Mouse (Mus musculus) MEL (cell line): Measurements from ENCODE around the gene Rasgef1b. TPM values are rescaled to one million over a fixed set of nuclear protein-coding genes. Genes with fewer than 3 reads are reported as not detected.

Experiments
- DNase-seq: peaks from one replicate; pipeline ENCODE4 v3.0.0; 2011; ENCODE audit warnings: low read depth, low spot score
- H3K27ac ChIP-seq: 2 replicates; pipeline ENCODE4 v1.5.1; 2012; ENCODE audit warnings: low read depth, mild to moderate bottlenecking, control low read depth, low read length, moderate library complexity; ENCODE audit not compliant: control insufficient read depth
- H3K27me3 ChIP-seq, 2 experiments: fragments of 150-350 bp in 1 of 2; sonication (generic) in 1 of 2; 2 replicates each; pipeline ENCODE4 v1.6.1; 2012; ENCODE audit warnings: low read length in 2 of 2, mild to moderate bottlenecking in 2 of 2, improper control_type of control experiment in 1 of 2, moderate library complexity in 1 of 2; ENCODE audit not compliant: insufficient read depth in 2 of 2, control insufficient read depth in 1 of 2
- H3K36me3 ChIP-seq, 2 experiments: 2 replicates each; pipeline ENCODE4 v1.6.1; 2012 to 2014; ENCODE audit warnings: low read length in 2 of 2, improper control_type of control experiment in 1 of 2, inconsistent platforms in 1 of 2, mild to moderate bottlenecking in 1 of 2; ENCODE audit not compliant: insufficient read depth in 2 of 2, control insufficient read depth in 1 of 2
- H3K4me1 ChIP-seq, 2 experiments: fragments of 150-350 bp in 1 of 2; sonication (generic) in 1 of 2; 2 replicates each; pipeline ENCODE4 v1.6.1; 2012; ENCODE audit warnings: low read length in 2 of 2, improper control_type of control experiment in 1 of 2, mild to moderate bottlenecking in 1 of 2; ENCODE audit not compliant: insufficient read depth in 2 of 2, control insufficient read depth in 1 of 2
- H3K4me3 ChIP-seq, 2 experiments: fragments of 150-350 bp in 1 of 2; sonication (generic) in 1 of 2; 2 replicates each; pipeline ENCODE4 v1.5.1; 2012; ENCODE audit warnings: low read depth in 2 of 2, low read length in 2 of 2, mild to moderate bottlenecking in 2 of 2, moderate library complexity in 2 of 2, control low read depth in 1 of 2, improper control_type of control experiment in 1 of 2; ENCODE audit not compliant: control insufficient read depth in 1 of 2, insufficient read depth in 1 of 2
- H3K79me2 ChIP-seq: 2 replicates; pipeline ENCODE4 v1.6.1; 2012; ENCODE audit warnings: mild to moderate bottlenecking, low read length, moderate library complexity; ENCODE audit not compliant: control insufficient read depth, poor library complexity, insufficient read depth
- H3K9ac ChIP-seq: 2 replicates; pipeline ENCODE4 v1.6.1; 2012; ENCODE audit warnings: low read depth, mild to moderate bottlenecking, control low read depth, low read length, moderate library complexity; ENCODE audit not compliant: control insufficient read depth, poor library complexity, severe bottlenecking
- H3K9me3 ChIP-seq: fragments of 150-350 bp; sonication (generic); replicated peaks from 2 replicates; pipeline ENCODE4 v1.6.1; 2012; ENCODE audit warnings: mild to moderate bottlenecking, low read length, improper control_type of control experiment, moderate library complexity; ENCODE audit not compliant: insufficient read depth
- BHLHE40 ChIP-seq: IDR thresholded peaks from 2 replicates; pipeline ENCODE4 v1.6.1; 2012; ENCODE audit warnings: low read depth, mild to moderate bottlenecking, inconsistent platforms, low read length, improper control_type of control experiment, borderline replicate concordance
- CHD2 ChIP-seq: IDR thresholded peaks from 2 replicates; pipeline ENCODE4 v1.6.1; 2011; ENCODE audit warnings: low read length, improper control_type of control experiment
- EP300 ChIP-seq, 2 experiments: IDR thresholded peaks; 2 replicates each; pipeline ENCODE4 v1.6.1; 2011; ENCODE audit warnings: improper control_type of control experiment in 2 of 2, low read length in 2 of 2, low read depth in 1 of 2, mild to moderate bottlenecking in 1 of 2
- ETS1 ChIP-seq: IDR thresholded peaks from 2 replicates; pipeline ENCODE4 v1.6.1; 2012; ENCODE audit warnings: low read depth, mild to moderate bottlenecking, inconsistent platforms, low read length, improper control_type of control experiment, moderate library complexity
- HCFC1 ChIP-seq: IDR thresholded peaks from 2 replicates; pipeline ENCODE4 v1.6.1; 2012; ENCODE audit warnings: low read depth, mild to moderate bottlenecking, inconsistent platforms, low read length, improper control_type of control experiment, moderate library complexity
- KAT2A ChIP-seq: conservative IDR thresholded peaks from 2 replicates; pipeline ENCODE4 v1.6.1; 2012; ENCODE audit warnings: low read depth, low read length, improper control_type of control experiment, inconsistent platforms
- MAZ ChIP-seq: IDR thresholded peaks from 2 replicates; pipeline ENCODE4 v1.6.1; 2012; ENCODE audit warnings: low read depth, mild to moderate bottlenecking, inconsistent platforms, low read length, improper control_type of control experiment
- MYC ChIP-seq: IDR thresholded peaks from 2 replicates; pipeline ENCODE4 v1.6.1; 2011; ENCODE audit warnings: low read depth, mild to moderate bottlenecking, low read length, improper control_type of control experiment, moderate library complexity
- NELFE ChIP-seq: IDR thresholded peaks from 2 replicates; pipeline ENCODE4 v1.6.1; 2011; ENCODE audit warnings: low read depth, low read length, improper control_type of control experiment
- NRF1 ChIP-seq: IDR thresholded peaks from 2 replicates; pipeline ENCODE4 v1.6.1; 2014; ENCODE audit warnings: low read depth, mild to moderate bottlenecking, inconsistent platforms, low read length, improper control_type of control experiment, moderate library complexity; ENCODE audit not compliant: poor library complexity, insufficient read depth, severe bottlenecking
- RAD21 ChIP-seq: IDR thresholded peaks from 2 replicates; pipeline ENCODE4 v1.6.1; 2011; ENCODE audit warnings: mild to moderate bottlenecking, low read depth, low read length, improper control_type of control experiment
- UBTF ChIP-seq: IDR thresholded peaks from 2 replicates; pipeline ENCODE4 v1.6.1; 2012; ENCODE audit warnings: low read depth, mild to moderate bottlenecking, inconsistent platforms, low read length, improper control_type of control experiment, moderate library complexity, borderline replicate concordance; ENCODE audit not compliant: insufficient read depth
- USF1 ChIP-seq: IDR thresholded peaks from 2 replicates; pipeline ENCODE4 v1.6.1; 2014; ENCODE audit warnings: low read depth, mild to moderate bottlenecking, inconsistent platforms, low read length, improper control_type of control experiment, moderate library complexity
- USF2 ChIP-seq, 2 experiments: IDR thresholded peaks; 2 replicates each; pipeline ENCODE4 v1.6.1; 2011 to 2012; ENCODE audit warnings: improper control_type of control experiment in 2 of 2, low read length in 2 of 2, borderline replicate concordance in 1 of 2, inconsistent platforms in 1 of 2, low read depth in 1 of 2, mild to moderate bottlenecking in 1 of 2; ENCODE audit not compliant: insufficient read depth in 1 of 2
- ZKSCAN1 ChIP-seq: IDR thresholded peaks from 2 replicates; pipeline ENCODE4 v1.6.1; 2012; ENCODE audit warnings: low read depth, mild to moderate bottlenecking, inconsistent platforms, low read length, improper control_type of control experiment, moderate library complexity
- ZMIZ1 ChIP-seq: IDR thresholded peaks from 2 replicates; pipeline ENCODE4 v1.6.1; 2012; ENCODE audit warnings: low read depth, mild to moderate bottlenecking, inconsistent platforms, low read length, improper control_type of control experiment, moderate library complexity
- ZNF384 ChIP-seq: IDR thresholded peaks from 2 replicates; pipeline ENCODE4 v1.6.1; 2012; ENCODE audit warnings: low read depth, mild to moderate bottlenecking, inconsistent platforms, low read length, improper control_type of control experiment
- polyA plus RNA-seq, 2 experiments: library from polyadenylated mRNA; stranded (reverse) in 1 of 2; unstranded in 1 of 2; fragments of >175 nt in 1 of 2; fragments of >200 nt in 1 of 2; gene quantifications; 2 replicates each; pipeline versions ENCODE4 v1.2.1 to v1.2.4; 2012; ENCODE audit warnings: low replicate concordance in 2 of 2, low read depth in 1 of 2; ENCODE audit not compliant: insufficient read length in 2 of 2, insufficient read depth in 1 of 2, missing spikeins in 1 of 2
- total RNA-seq: library from RNA; depleted of rRNA; stranded (reverse); fragments of 300-350 nt; gene quantifications from 2 replicates; pipeline ENCODE4 v1.2.3, GENCODE M21; 2012

The Rasgef1b gene
- total and polyA plus RNA-seq, 3 experiments = not detected

GRCm38 (mm10) chr5:99723941-99724340 is 4.9 kb downstream of the Rasgef1b start:
- no peaks in the 10 kb centered on the region for H3K36me3 ChIP-seq
- H3K27ac ChIP-seq = no peak overlapping the region
- TF ChIP-seq ZKSCAN1 = no peak
- no peak for TF ChIP-seq EP300 (IDR thresholded peaks at IDR 0.05; ENCODE audit: low read depth in 1 of 2, low read length in 2 of 2)
- TF ChIP-seq MAZ = no peak
- TF ChIP-seq HCFC1 = no peak
- no peak for TF ChIP-seq KAT2A
- no peak for TF ChIP-seq USF1
- TF ChIP-seq ZMIZ1 = no peak
- no peak for TF ChIP-seq ZNF384
- no peak for TF ChIP-seq UBTF
- TF ChIP-seq MYC = no peak
- no peak for TF ChIP-seq NELFE
- TF ChIP-seq RAD21 = no peak
- TF ChIP-seq ETS1 = no peak
- TF ChIP-seq, all 39 proteins: peak for 0
- Histone ChIP-seq H3K79me2 (no peaks in the 10 kb centered on the region), H3K9me3 (no peaks in the 10 kb centered on the region), H3K27me3 (no peaks in the 10 kb centered on the region), H3K4me1 (no peaks in the 10 kb centered on the region), H3K4me3 (no peak overlapping the region), H3K9ac (no peak overlapping the region)
- DNase-seq = no peak

- no peaks in the 10 kb centered on the region for H3K79me2 ChIP-seq
- no peak overlapping the region for H3K9ac ChIP-seq
- no peaks in the 10 kb centered on the region for H3K27me3 ChIP-seq
- TF ChIP-seq BHLHE40 (no peak), CHD2 (no peak), USF2 (IDR thresholded peaks at IDR 0.05; ENCODE audit: borderline replicate concordance in 1 of 2, insufficient read depth in 1 of 2, low read depth in 1 of 2, low read length in 2 of 2) (no peak), MYC (no peak), NRF1 (no peak)
- H3K9me3 ChIP-seq = no peaks in the 10 kb centered on the region
- H3K4me1 ChIP-seq = no peaks in the 10 kb centered on the region
- no peaks in the 10 kb centered on the region for H3K36me3 ChIP-seq
- H3K4me3 ChIP-seq = no peak overlapping the region
- no peak overlapping the region for H3K27ac ChIP-seq
- DNase-seq = no peak
These were observed 6.6 kb downstream of the Rasgef1b start for GRCm38 (mm10) chr5:99722310-99722709.
